Mouse (Mus musculus): ENCODE measurements at regions not wholly inside any gene's neighbourhood (a gene's known extent, or its start where the extent isn't known, plus 50 kb on each side); places are given as distances from the start of the nearest gene placed in this dataset.

DNA sequence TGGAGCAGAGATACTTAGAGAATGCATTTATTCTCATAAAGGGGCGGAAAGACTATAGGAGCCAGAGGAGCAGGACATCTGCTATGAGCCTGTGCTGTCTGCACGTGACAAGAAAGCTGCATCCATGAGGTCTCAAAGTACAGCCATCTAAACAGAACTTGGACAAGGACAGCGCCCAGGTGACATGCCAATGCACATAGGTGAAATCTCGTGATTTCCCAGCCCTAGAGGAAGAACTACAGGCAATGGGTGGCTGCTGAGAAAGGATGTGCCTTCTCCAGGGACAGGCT lies 681.2 kb downstream of the Pdcd6ip start:
- 73% methylated on average over 4 of the region's 4 CpGs for WGBS
- H3K9me3 ChIP-seq: no peaks in the 10 kb centered on the region
- H3K36me3 ChIP-seq: no peaks in the 10 kb centered on the region

DNA sequence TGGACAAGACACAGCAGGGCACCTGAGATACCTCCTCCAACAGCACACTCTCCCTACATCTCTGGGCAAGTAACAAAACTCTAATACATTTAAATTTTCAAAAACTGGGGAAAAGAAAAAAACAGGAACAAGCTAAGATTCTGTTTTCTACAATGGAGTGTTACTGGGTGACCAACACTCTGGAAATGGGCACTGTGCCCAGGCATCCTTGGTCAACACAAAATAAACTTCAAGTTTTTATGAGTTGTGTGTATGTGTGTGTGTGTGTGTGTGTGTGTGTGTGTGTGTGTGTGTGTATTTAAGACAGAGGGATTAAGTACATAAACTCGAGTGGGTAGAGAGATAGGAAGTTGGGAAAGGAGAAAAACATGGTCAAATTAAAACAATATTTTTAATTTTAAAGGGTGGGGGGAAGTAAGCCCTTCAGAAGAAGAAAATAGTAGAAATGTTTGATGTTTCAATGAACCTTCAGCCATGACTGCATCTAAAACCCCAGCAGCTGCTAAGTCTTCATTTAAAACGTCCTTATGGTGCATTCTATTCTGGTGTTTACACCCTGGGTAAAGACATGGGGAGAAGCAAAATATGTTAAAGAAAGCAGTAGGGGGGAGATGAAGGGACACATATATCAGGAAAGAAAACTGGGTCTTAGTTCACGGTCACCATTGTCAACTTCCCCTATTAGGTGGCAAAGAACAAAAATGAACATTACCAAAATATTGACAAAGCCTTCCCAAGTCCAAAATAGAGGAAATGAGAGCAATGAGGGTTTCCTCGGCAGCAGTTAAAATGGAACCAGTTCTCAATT lies 681.8 kb downstream of the Pdcd6ip start:
- Histone ChIP-seq H3K4me3 (no peak overlapping the region), H3K36me3 (no peaks in the 10 kb centered on the region), H3K4me2 (replicated peaks) (no peak overlapping the region), H3K9ac (no peak overlapping the region), H3K9me3 (no peaks in the 10 kb centered on the region), H3K27me3 (no peaks in the 10 kb centered on the region), H3K27ac (no peak overlapping the region), H3K4me1 (no peaks in the 10 kb centered on the region)
- no peak for ATAC-seq (ENCODE audit: insufficient number of reproducible peaks, insufficient read depth, low FRiP score, low TSS enrichment)
- 77% methylated on average over 4 of the region's 4 CpGs for WGBS

More for the DNA sequence above, 681.2 kb downstream of the Pdcd6ip start:
- no peak for ATAC-seq (ENCODE audit: insufficient number of reproducible peaks, insufficient read depth, low FRiP score, low TSS enrichment)
- H3K4me3 ChIP-seq: no peak overlapping the region
- no peaks in the 10 kb centered on the region for H3K27me3 ChIP-seq
- H3K9ac ChIP-seq: no peak overlapping the region
- no peak overlapping the region for H3K27ac ChIP-seq
- H3K4me1 ChIP-seq: no peaks in the 10 kb centered on the region
- H3K4me2 ChIP-seq (replicated peaks): no peak overlapping the region

DNA sequence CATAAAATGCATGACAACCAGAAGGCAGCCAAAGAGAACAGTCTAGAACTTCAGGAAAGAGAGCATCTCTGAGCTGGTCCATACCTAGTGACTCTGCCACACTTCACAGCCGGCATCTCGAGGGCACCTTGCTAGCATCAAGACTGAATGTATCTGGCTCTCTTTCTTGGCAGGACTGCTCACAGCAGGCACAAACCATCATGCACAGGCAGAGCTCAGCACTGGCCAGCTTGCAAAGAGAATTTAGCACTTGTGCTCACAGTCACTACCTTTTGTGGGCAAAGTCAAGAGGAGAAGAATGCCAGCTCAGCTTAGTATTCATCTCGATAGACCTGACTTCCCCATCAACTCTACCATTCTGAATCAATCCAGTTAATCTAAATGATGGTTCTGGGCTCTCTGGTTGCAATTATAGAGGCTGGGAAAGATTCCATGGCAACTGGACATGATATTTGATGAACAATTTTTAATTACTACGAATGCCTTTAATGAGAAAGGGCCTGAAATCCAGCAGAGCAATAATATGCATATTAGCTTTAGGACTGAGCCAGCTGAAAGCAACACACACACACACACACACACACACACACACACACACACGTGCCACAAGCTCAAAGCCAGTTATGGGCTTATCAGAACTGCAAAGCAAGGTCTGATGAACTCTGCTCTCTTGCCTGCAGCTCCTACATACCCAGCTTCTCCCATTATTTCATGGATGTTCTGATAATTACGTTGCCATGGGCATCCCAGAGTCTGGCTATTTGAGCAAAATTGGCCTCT lies 686.0 kb downstream of the Pdcd6ip start:
- ATAC-seq (ENCODE audit: insufficient number of reproducible peaks, insufficient read depth, low FRiP score, low TSS enrichment): no peak
- WGBS: 71% methylated on average over 6 of the region's 6 CpGs

DNA sequence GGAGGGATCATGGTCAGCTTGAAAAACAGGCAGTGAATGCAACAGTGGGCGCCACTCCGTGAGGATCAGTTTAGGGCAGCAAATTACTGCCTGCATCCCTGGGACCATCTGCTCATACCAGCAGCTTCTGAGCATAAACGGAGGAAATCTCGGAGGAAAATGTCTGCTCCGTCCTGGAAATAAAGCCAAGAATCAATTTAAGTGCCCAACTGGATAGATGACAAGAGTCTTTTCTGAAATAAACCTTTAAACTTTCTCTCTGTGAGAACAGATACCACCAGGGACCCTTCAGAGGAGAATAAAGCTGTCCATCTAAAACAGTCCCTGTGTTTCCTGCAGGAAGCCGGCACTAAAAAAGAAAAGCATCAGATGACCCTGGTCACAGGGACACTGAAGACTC lies 688.5 kb downstream of the Pdcd6ip start:
- H3K9me3 ChIP-seq: no peaks in the 10 kb centered on the region
- no peak overlapping the region for H3K27ac ChIP-seq
- 63% methylated on average over 6 of the region's 6 CpGs for WGBS
- ATAC-seq (ENCODE audit: insufficient number of reproducible peaks, insufficient read depth, low FRiP score, low TSS enrichment): no peak
- no peaks in the 10 kb centered on the region for H3K27me3 ChIP-seq
- no peak overlapping the region for H3K4me3 ChIP-seq
- H3K9ac ChIP-seq: no peak overlapping the region
- H3K4me1 ChIP-seq: no peaks in the 10 kb centered on the region
- H3K4me2 ChIP-seq (replicated peaks): no peak overlapping the region
- no peaks in the 10 kb centered on the region for H3K36me3 ChIP-seq

More for the DNA sequence above, 686.0 kb downstream of the Pdcd6ip start:
- no peak overlapping the region for H3K4me3 ChIP-seq
- no peak overlapping the region for H3K9ac ChIP-seq
- no peaks in the 10 kb centered on the region for H3K36me3 ChIP-seq
- no peaks in the 10 kb centered on the region for H3K9me3 ChIP-seq
- no peak overlapping the region for H3K27ac ChIP-seq
- no peaks in the 10 kb centered on the region for H3K4me1 ChIP-seq
- H3K27me3 ChIP-seq: no peaks in the 10 kb centered on the region
- H3K4me2 ChIP-seq (replicated peaks): no peak overlapping the region

DNA sequence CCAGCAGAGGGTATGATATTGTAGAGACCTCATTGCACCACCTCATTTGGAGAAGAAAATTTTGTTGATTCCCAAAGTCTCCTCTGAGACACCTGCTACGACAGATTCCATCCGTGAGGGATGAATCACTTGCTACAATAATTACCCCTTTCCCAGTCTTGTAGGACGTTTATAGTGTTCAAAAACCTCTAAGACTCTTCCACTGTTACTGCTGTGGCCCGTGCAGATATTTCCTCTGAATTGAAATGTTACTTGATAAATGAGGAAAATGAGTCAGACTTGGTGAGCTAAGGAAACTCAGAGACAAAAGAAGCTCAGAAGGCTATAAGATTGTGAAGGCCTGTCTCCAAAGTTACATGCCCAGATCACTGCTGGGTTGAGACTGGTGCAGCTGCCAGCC lies 700.0 kb downstream of the Pdcd6ip start:
- no peaks in the 10 kb centered on the region for H3K9me3 ChIP-seq
- WGBS: 77% methylated on average over 4 of the region's 4 CpGs
- H3K4me2 ChIP-seq (replicated peaks): no peak overlapping the region
- no peak overlapping the region for H3K9ac ChIP-seq
- H3K27me3 ChIP-seq: no peaks in the 10 kb centered on the region
- no peak overlapping the region for H3K4me3 ChIP-seq
- no peak overlapping the region for H3K27ac ChIP-seq
- no peak for ATAC-seq (ENCODE audit: insufficient number of reproducible peaks, insufficient read depth, low FRiP score, low TSS enrichment)
- no peaks in the 10 kb centered on the region for H3K36me3 ChIP-seq
- no peaks in the 10 kb centered on the region for H3K4me1 ChIP-seq

DNA sequence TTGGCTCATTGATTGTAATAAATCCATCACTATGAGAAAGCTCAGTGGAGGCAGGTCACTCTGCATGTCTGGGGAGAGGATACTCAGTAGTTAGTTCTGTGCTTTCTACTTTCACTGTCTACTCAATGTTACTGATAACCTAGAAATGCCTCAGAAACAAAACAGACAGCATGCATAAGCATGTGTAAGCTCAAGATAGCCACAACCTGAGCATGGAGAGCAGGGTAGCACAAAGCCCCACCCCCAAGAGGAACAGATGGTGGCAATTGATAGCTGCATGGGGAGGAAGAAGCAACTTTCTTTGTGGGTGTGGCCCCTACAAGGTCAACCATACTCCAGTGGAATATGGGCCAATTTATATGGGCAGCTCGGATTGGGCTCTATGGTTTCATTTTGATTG lies 711.9 kb downstream of the Pdcd6ip start:
- Histone ChIP-seq H3K9ac (no peak overlapping the region), H3K27me3 (no peaks in the 10 kb centered on the region), H3K4me1 (no peaks in the 10 kb centered on the region), H3K27ac (no peak overlapping the region), H3K9me3 (no peaks in the 10 kb centered on the region), H3K4me2 (replicated peaks) (no peak overlapping the region), H3K36me3 (no peaks in the 10 kb centered on the region), H3K4me3 (no peak overlapping the region)
- WGBS: 86% methylated on average over 1 of the region's 1 CpGs
- no peak for ATAC-seq (ENCODE audit: insufficient number of reproducible peaks, insufficient read depth, low FRiP score, low TSS enrichment)

DNA sequence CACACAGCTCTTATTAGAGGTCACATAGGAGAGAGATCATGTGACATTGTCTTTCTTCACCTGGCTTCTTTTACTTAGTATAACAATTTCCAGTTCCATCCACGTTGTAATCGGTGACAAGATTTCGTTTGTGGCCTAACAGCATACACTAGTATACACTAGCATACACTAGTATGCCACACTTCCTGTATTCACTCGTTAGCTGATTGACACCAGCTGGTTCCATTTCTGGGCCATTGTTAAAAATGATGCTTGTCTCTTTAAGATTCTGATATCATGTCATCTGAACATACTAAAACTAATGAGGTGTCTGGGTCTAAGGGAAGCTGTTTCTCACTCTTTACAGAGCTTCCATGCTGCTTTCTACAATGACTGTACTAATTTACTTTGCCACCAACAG lies 713.3 kb downstream of the Pdcd6ip start:
- Histone ChIP-seq H3K27ac (no peak overlapping the region), H3K4me1 (no peaks in the 10 kb centered on the region), H3K4me3 (no peak overlapping the region), H3K27me3 (no peaks in the 10 kb centered on the region), H3K4me2 (replicated peaks) (no peak overlapping the region), H3K36me3 (no peaks in the 10 kb centered on the region), H3K9me3 (no peaks in the 10 kb centered on the region), H3K9ac (no peak overlapping the region)
- ATAC-seq (ENCODE audit: insufficient number of reproducible peaks, insufficient read depth, low FRiP score, low TSS enrichment): no peak
- WGBS: 82% methylated on average over 4 of the region's 4 CpGs

DNA sequence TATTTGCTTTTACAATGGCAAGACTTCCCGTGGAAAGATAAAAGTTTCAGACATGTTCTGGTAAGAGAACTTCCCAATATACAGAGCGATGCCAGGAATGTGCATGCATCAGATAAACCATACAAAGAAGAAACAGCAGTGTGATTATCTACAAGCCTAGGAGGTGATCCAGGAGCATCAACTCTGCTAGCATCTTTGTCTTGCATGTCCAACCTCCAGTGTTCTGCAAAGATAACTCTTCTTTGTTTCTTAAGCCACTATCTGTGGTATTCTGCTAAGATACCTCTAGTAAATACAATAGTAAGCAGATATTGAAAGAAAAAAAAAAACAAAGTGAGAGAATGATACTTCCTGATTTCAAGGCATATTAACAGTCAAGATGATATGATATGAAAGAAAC lies 714.4 kb downstream of the Pdcd6ip start:
- no peak overlapping the region for H3K27ac ChIP-seq

DNA sequence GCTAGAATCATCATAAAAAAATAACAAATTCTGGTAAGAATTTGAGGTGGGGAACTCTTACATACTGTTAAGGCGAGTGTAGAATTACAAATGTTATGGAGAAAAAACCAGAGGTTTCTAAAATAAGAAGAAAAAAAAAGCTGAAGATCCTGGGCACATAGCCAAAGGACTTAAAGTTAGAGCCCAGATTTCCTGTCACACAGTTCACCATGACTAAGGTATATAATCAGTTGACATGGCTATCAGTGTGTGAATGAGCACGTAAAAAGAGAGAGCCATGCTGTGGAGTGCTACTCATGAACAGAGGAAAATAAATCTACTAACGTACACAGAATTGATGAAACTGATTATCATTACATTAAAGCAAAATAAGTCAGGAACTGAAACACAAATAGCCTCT lies 715.1 kb downstream of the Pdcd6ip start:
- Histone ChIP-seq H3K4me1 (no peaks in the 10 kb centered on the region), H3K36me3 (no peaks in the 10 kb centered on the region), H3K9me3 (no peaks in the 10 kb centered on the region), H3K4me3 (no peak overlapping the region), H3K27me3 (no peaks in the 10 kb centered on the region), H3K4me2 (replicated peaks) (no peak overlapping the region), H3K9ac (no peak overlapping the region), H3K27ac (no peak overlapping the region)
- ATAC-seq (ENCODE audit: insufficient number of reproducible peaks, insufficient read depth, low FRiP score, low TSS enrichment): no peak
- 44% methylated on average over 3 of the region's 3 CpGs for WGBS

More for the DNA sequence above, 714.4 kb downstream of the Pdcd6ip start:
- no peak for ATAC-seq (ENCODE audit: insufficient number of reproducible peaks, insufficient read depth, low FRiP score, low TSS enrichment)
- H3K9ac ChIP-seq: no peak overlapping the region
- no peaks in the 10 kb centered on the region for H3K36me3 ChIP-seq
- no peaks in the 10 kb centered on the region for H3K4me1 ChIP-seq
- H3K27me3 ChIP-seq: no peaks in the 10 kb centered on the region
- 67% methylated on average over 2 of the region's 2 CpGs for WGBS
- H3K4me3 ChIP-seq: no peak overlapping the region
- H3K9me3 ChIP-seq: no peaks in the 10 kb centered on the region
- no peak overlapping the region for H3K4me2 ChIP-seq (replicated peaks)

DNA sequence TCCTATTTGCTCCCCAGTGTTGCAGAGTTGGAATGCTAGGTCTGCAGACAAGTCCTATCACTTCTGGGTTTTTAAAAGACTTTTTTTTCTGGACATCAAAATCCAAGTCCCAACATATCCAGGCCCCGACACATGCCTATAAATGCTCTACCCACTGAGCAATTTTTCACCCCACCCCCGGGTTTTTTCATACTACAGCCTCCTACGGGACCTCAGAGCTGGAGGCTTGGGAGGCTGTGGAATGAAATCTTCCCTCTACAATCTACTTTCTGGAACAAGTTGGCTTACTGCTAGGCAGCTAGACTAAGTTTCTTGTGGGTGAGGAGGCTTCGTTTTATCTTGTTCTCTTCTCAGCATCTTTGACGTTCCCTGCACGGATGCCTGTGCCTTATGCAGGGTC lies 724.7 kb downstream of the Pdcd6ip start:
- no peak overlapping the region for H3K27ac ChIP-seq
- H3K9me3 ChIP-seq: no peaks in the 10 kb centered on the region
- H3K4me3 ChIP-seq: no peak overlapping the region
- ATAC-seq (ENCODE audit: insufficient number of reproducible peaks, insufficient read depth, low FRiP score, low TSS enrichment): no peak
- 85% methylated on average over 6 of the region's 6 CpGs for WGBS
- H3K27me3 ChIP-seq: no peaks in the 10 kb centered on the region
- H3K9ac ChIP-seq: no peak overlapping the region
- H3K36me3 ChIP-seq: no peaks in the 10 kb centered on the region
- H3K4me1 ChIP-seq: no peaks in the 10 kb centered on the region
- H3K4me2 ChIP-seq (replicated peaks): no peak overlapping the region

DNA sequence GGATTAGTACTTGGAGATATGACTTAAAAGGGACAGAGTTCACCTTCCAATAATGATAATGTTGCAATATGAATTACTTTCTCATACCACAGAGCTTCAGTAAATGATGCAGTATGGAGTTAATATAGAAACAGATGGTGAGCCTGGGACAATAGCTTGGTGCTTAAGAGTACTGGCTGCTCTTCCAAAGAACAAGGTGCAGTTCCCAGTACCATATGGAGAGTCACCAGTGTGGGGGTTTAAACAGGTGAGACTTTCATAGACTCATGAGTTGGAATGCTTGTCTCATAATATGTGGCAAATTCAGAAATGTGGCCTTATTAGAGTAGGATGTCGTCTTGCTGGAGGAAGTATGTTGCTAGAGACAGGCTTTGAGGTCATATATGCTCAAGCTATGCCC lies 715.8 kb upstream of the Arpp21 start:
- ATAC-seq (ENCODE audit: insufficient number of reproducible peaks, insufficient read depth, low FRiP score, low TSS enrichment): no peak
- Histone ChIP-seq H3K27me3 (no peaks in the 10 kb centered on the region), H3K9ac (no peak overlapping the region), H3K36me3 (no peaks in the 10 kb centered on the region), H3K9me3 (no peaks in the 10 kb centered on the region), H3K27ac (no peak overlapping the region), H3K4me1 (no peaks in the 10 kb centered on the region), H3K4me3 (no peak overlapping the region), H3K4me2 (replicated peaks) (no peak overlapping the region)
- WGBS: 85% methylated on average over 1 of the region's 1 CpGs

DNA sequence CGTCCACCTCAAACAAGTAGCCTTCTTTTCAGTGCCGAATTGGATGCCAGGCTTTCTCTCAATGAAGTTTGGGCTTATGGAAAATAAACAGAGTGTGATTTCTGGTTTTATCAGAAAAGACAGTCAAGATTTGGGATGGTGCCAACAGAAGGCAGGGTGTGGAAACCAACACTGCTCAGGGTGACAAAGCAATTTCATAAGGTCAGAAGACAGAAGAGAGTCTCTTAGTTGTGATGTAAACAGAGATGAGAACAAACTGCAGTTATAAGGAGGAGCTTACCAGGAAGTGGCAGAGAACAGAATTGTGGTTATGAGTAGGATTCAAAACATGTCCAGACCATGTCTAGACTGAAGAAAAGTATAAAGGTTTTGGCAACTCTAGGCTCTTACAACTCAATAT lies 714.3 kb upstream of the Arpp21 start:
- no peaks in the 10 kb centered on the region for H3K4me1 ChIP-seq
- no peaks in the 10 kb centered on the region for H3K27me3 ChIP-seq
- H3K4me2 ChIP-seq (replicated peaks): no peak overlapping the region
- no peaks in the 10 kb centered on the region for H3K36me3 ChIP-seq
- no peak overlapping the region for H3K9ac ChIP-seq
- no peak overlapping the region for H3K4me3 ChIP-seq
- H3K9me3 ChIP-seq: no peaks in the 10 kb centered on the region
- no peak for ATAC-seq (ENCODE audit: insufficient number of reproducible peaks, insufficient read depth, low FRiP score, low TSS enrichment)
- WGBS: 71% methylated on average over 2 of the region's 2 CpGs
- no peak overlapping the region for H3K27ac ChIP-seq
